Mouse (Mus musculus): ENCODE measurements around the gene Dusp9. TPM values are rescaled to one million over a fixed set of nuclear protein-coding genes. Genes with fewer than 3 reads are reported as not detected.

Gene Dusp9
- polyA plus RNA-seq, 1 experiment, result 1.1 TPM

DNA sequence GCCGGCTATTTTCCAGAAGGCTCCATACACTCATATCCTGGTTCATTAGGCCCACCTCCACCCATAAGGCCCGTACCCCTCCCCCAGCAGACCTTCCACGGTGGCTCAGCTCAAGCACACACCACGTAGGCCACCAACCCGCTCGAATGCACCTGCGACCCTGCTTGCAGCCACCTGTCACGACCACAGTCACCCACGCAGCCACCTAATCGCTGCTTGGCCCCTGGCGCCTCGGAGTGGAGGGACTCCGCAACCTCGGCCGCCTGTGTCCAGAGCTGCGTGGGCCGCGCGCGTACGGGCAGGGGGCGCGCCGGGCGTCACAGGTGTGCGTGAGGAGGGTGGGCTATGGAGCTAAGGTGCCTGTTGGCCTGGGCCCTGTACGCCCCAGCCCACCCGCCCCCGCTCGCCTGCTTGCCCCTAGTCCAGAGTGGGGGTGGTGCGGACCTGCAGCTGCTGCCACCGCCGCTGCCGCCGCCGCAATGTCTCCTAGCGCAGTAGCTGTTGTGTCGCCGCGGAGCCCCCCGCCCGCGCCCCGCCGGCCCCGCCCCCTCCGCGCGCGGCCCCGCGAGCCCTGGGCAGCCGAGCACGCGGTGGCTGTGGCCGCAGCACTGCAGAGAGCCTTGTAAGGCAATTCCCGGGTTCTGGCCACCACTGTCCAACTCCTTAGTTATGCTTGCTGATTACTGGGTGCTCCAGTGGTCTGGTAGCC lies 20.5 kb downstream of the Dusp9 start, which contains the start of gene Pnck:
Gene Pnck, minus strand, starts transcription at position 543 of the 709 bp plus-strand sequence.
- DNase-seq, result no peak
- TF ChIP-seq POLR2A (IDR thresholded peaks at IDR 0.05; ENCODE audit: control insufficient read depth, extremely low read depth, insufficient read depth, low read length, poor library complexity), result no peak
- TF ChIP-seq CTCF (IDR thresholded peaks at IDR 0.05; ENCODE audit: borderline replicate concordance, control insufficient read depth, extremely low read depth, insufficient read depth, low read length, poor library complexity), result no peak
- peak within 1 kb of the TSS; percentile 46 for H3K4me3 ChIP-seq (ENCODE audit: control insufficient read depth, insufficient read depth, low read length)
- no peaks in the 10 kb centered on the region for H3K27me3 ChIP-seq (ENCODE audit: control insufficient read depth, insufficient read depth, low read length)
- no peaks in the 10 kb centered on the region for H3K36me3 ChIP-seq (ENCODE audit: control insufficient read depth, insufficient read depth, low read length)
- H3K27ac ChIP-seq (ENCODE audit: control insufficient read depth, insufficient read depth, low read length), result no peak within 1 kb of the TSS
- H3K4me1 ChIP-seq (replicated peaks; ENCODE audit: control insufficient read depth, insufficient read depth, low read length), result peaks cover 21% of the 10 kb centered on the region
- WGBS, result 3% methylated on average over 54 of the region's 57 CpGs

DNA sequence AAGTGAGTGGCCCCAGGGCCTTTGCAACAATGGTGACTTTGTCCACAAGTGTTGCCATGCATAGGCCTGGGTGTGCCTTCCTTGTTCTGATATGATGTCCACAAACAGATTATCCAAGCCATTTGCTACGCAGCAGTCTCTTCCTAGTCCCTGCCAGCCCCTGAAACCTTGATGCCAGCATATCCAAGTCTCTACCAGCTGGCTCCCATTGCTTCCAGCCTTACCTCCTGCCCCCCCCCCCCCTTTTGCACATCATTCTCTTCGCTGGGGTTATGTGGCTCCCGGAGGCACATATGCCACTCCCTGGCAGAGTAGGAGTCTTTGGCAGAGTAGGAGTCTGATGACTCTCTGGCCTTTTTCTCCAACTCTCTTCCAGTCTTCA lies 21.1 kb downstream of the Dusp9 start:
- Histone ChIP-seq H3K27ac (ENCODE audit: control insufficient read depth, insufficient read depth, low read length) (no peak overlapping the region), H3K4me1 (replicated peaks; ENCODE audit: control insufficient read depth, insufficient read depth, low read length) (peaks cover 21% of the 10 kb centered on the region), H3K4me3 (ENCODE audit: control insufficient read depth, insufficient read depth, low read length) (peak overlapping the region; percentile 46), H3K27me3 (ENCODE audit: control insufficient read depth, insufficient read depth, low read length) (no peaks in the 10 kb centered on the region), H3K36me3 (ENCODE audit: control insufficient read depth, insufficient read depth, low read length) (no peaks in the 10 kb centered on the region)
- WGBS, result 88% methylated on average over 3 of the region's 3 CpGs
- no peak for DNase-seq
- TF ChIP-seq CTCF (IDR thresholded peaks at IDR 0.05; ENCODE audit: borderline replicate concordance, control insufficient read depth, extremely low read depth, insufficient read depth, low read length, poor library complexity) (no peak), POLR2A (IDR thresholded peaks at IDR 0.05; ENCODE audit: control insufficient read depth, extremely low read depth, insufficient read depth, low read length, poor library complexity) (no peak)

DNA sequence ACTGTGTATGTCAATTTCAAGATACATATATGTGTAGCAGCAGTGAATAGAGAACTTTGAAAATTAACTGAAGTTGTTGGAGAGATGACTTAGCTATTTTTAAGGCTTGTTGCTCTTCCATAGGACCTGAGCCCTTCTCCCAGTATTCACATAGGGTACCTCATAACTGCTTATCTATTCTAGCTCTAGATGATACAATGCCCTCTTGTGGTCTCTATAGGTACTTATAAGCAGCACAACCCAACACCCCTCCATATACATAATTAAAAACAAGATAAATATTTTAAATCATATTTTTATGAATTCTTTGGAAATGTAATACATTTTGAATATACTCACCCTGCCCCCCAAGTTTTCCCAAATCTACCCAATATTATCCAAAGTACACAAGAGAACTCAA lies 23.9 kb downstream of the Dusp9 start:
- no peak for DNase-seq
- Histone ChIP-seq H3K4me3 (ENCODE audit: control insufficient read depth, insufficient read depth, low read length) (no peak overlapping the region), H3K4me1 (replicated peaks; ENCODE audit: control insufficient read depth, insufficient read depth, low read length) (peaks cover 20% of the 10 kb centered on the region), H3K36me3 (ENCODE audit: control insufficient read depth, insufficient read depth, low read length) (no peaks in the 10 kb centered on the region), H3K27me3 (ENCODE audit: control insufficient read depth, insufficient read depth, low read length) (no peaks in the 10 kb centered on the region), H3K27ac (ENCODE audit: control insufficient read depth, insufficient read depth, low read length) (no peak overlapping the region)
- TF ChIP-seq POLR2A (IDR thresholded peaks at IDR 0.05; ENCODE audit: control insufficient read depth, extremely low read depth, insufficient read depth, low read length, poor library complexity) (no peak), CTCF (IDR thresholded peaks at IDR 0.05; ENCODE audit: borderline replicate concordance, control insufficient read depth, extremely low read depth, insufficient read depth, low read length, poor library complexity) (no peak)

DNA sequence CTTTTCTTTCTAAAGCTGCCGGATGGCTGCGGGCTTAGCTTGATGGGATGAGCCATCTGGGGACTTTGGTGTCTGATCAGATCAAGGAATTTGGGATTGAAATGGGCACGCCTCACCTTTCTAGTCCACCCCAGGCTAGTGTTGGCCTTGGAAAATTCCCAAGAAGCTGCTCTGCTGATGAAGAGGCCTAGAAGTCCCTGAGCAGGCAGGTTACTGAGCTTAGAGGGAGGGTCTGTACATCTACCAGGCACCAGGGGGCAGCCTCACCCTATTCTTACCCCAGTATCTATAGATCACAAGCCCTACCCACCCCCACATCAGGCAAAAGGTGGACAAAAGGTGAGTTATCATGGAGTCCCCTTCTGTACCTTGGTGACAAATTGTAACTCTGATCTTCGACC lies 32.8 kb downstream of the Dusp9 start:
- H3K27me3 ChIP-seq (ENCODE audit: control insufficient read depth, insufficient read depth, low read length), result no peaks in the 10 kb centered on the region; the same call in 1 of the 2 replicates
- H3K27ac ChIP-seq (ENCODE audit: control insufficient read depth, insufficient read depth, low read length), result no peak overlapping the region
- peaks cover 10% of the 10 kb centered on the region; the same call in 1 of the 2 replicates for H3K4me1 ChIP-seq (replicated peaks; ENCODE audit: control insufficient read depth, insufficient read depth, low read length)
- TF ChIP-seq CTCF (IDR thresholded peaks at IDR 0.05; ENCODE audit: borderline replicate concordance, control insufficient read depth, extremely low read depth, insufficient read depth, low read length, poor library complexity), result no peak; the same call in 1 of the 2 replicates
- no peak for TF ChIP-seq POLR2A (IDR thresholded peaks at IDR 0.05; ENCODE audit: control insufficient read depth, extremely low read depth, insufficient read depth, low read length, poor library complexity)
- peak; percentile 66 for DNase-seq
- no peaks in the 10 kb centered on the region for H3K36me3 ChIP-seq (ENCODE audit: control insufficient read depth, insufficient read depth, low read length)
- no peak overlapping the region for H3K4me3 ChIP-seq (ENCODE audit: control insufficient read depth, insufficient read depth, low read length)
- WGBS, result 65% methylated on average over 4 of the region's 4 CpGs

DNA sequence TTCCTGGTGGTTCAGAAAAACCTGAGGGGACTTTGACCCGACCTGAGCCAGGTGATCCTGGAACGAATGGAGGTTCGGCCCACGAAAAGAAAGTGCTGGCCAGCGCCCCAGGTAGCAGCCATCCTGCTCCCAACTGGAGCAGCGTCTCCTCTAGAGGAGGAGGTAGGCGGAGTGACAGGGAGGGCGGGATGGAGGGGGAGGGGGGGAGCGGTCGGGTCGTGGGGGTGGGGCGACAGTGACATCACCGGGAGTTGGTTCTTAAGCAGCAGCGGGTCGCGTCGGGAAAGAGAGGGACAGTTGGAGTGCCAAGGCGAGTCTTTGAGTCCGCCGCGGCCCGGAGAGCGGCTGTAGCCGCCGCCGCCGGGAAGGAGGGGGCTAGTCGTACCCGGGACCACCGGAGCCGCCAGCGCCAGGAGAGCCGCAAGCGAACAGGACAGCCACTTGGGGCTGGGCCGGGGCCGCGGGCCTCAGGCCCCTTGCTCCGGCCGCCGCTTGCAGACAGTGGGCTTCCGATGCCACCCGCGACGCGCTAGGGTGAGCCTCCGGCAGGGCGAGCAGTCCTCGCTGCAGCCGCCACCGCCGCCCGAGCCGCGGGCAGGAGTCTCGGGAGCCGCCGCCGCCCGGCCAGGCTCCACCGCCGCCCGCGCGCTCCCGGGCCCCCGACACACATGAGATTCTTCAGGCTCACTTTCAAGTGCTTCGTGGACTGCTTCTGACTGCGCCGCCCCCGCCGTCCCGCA lies 33.8 kb downstream of the Dusp9 start, which contains the start of gene Slc6a8:
Gene Slc6a8, plus strand, starts transcription at position 272 of the 740 bp plus-strand sequence.
- H3K36me3 ChIP-seq (ENCODE audit: control insufficient read depth, insufficient read depth, low read length), result no peaks in the 10 kb centered on the region
- H3K27me3 ChIP-seq (ENCODE audit: control insufficient read depth, insufficient read depth, low read length), result no peaks in the 10 kb centered on the region; the same call in 1 of the 2 replicates
- 1% methylated on average over 58 of the region's 72 CpGs for WGBS
- H3K4me1 ChIP-seq (replicated peaks; ENCODE audit: control insufficient read depth, insufficient read depth, low read length), result peaks cover 10% of the 10 kb centered on the region; the same call in 1 of the 2 replicates
- H3K4me3 ChIP-seq (ENCODE audit: control insufficient read depth, insufficient read depth, low read length), result peak within 1 kb of the TSS; percentile 64
- TF ChIP-seq CTCF (IDR thresholded peaks at IDR 0.05; ENCODE audit: borderline replicate concordance, control insufficient read depth, extremely low read depth, insufficient read depth, low read length, poor library complexity), result no peak
- TF ChIP-seq POLR2A (IDR thresholded peaks at IDR 0.05; ENCODE audit: control insufficient read depth, extremely low read depth, insufficient read depth, low read length, poor library complexity), result no peak
- DNase-seq, result no peak
- H3K27ac ChIP-seq (ENCODE audit: control insufficient read depth, insufficient read depth, low read length), result no peak within 1 kb of the TSS

DNA sequence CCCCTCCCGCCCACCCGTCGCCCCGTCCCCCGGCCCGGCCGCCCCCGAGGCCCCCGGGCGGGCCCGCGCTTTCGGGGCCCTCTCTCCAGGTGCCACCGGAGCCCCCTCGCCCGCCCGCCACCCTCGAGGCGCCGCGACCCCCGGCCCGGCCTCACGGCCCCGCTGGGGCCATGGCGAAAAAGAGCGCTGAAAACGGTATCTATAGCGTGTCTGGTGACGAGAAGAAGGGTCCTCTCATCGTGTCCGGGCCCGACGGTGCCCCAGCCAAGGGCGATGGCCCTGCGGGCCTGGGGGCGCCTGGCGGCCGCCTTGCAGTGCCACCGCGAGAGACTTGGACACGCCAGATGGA lies 34.4 kb downstream of the Dusp9 start:
- Histone ChIP-seq H3K27me3 (ENCODE audit: control insufficient read depth, insufficient read depth, low read length) (no peaks in the 10 kb centered on the region; the same call in 1 of the 2 replicates), H3K4me1 (replicated peaks; ENCODE audit: control insufficient read depth, insufficient read depth, low read length) (peaks cover 10% of the 10 kb centered on the region; the same call in 1 of the 2 replicates), H3K36me3 (ENCODE audit: control insufficient read depth, insufficient read depth, low read length) (no peaks in the 10 kb centered on the region), H3K4me3 (ENCODE audit: control insufficient read depth, insufficient read depth, low read length) (peak overlapping the region; percentile 64), H3K27ac (ENCODE audit: control insufficient read depth, insufficient read depth, low read length) (no peak overlapping the region)
- TF ChIP-seq POLR2A (IDR thresholded peaks at IDR 0.05; ENCODE audit: control insufficient read depth, extremely low read depth, insufficient read depth, low read length, poor library complexity), result no peak
- TF ChIP-seq CTCF (IDR thresholded peaks at IDR 0.05; ENCODE audit: borderline replicate concordance, control insufficient read depth, extremely low read depth, insufficient read depth, low read length, poor library complexity), result no peak
- no peak for DNase-seq
- 8% methylated on average over 30 of the region's 42 CpGs for WGBS
